Mouse (Mus musculus): ENCODE measurements around the gene Mmp2. TPM values are rescaled to one million over a fixed set of nuclear protein-coding genes. Genes with fewer than 3 reads are reported as not detected.

Mmp2 gene
- total and polyA plus RNA-seq, 3 experiments = not detected

DNA sequence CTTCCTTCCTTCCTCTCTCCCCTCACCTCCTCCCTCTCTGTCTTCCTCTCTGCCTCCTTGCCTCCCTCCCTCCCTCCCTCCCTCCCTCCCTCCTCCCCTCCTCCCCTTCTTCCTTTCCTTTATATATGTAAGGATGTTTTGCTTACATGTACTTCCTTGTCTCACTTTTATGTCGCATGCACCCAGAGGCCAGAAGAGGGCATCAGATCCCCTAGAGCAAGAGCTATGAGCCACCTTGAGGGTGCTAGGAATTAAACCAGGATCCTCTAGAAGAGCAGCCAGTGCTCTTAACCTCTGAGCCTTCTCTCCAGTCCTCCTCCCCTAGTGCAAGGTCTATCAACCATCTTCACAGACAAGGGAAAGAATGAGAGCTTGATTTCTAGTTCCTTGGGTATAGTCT, 69.0 kb downstream of the Mmp2 start:
- Histone ChIP-seq H3K9ac (ENCODE audit: insufficient read depth, low read depth) (no peak overlapping the region), H3K4me1 (ENCODE audit: control insufficient read depth in 1 of 2, insufficient read depth in 2 of 2) (no peaks in the 10 kb centered on the region), H3K36me3 (replicated peaks in 1 of 2; ENCODE audit: control insufficient read depth in 1 of 2, insufficient read depth in 1 of 2, low read length in 1 of 2) (no peaks in the 10 kb centered on the region), H3K27ac (ENCODE audit: insufficient read depth, low read depth) (no peak overlapping the region), H3K79me2 (replicated peaks; ENCODE audit: control insufficient read depth, extremely low read depth, insufficient read depth, poor library complexity, severe bottlenecking) (no peaks in the 10 kb centered on the region), H3K4me3 (replicated peaks in 1 of 3; ENCODE audit: low read depth in 2 of 3, low read length in 2 of 3, poor library complexity in 1 of 3) (no peak overlapping the region), H3K9me3 (replicated peaks; ENCODE audit: low read length) (peaks cover 61% of the 10 kb centered on the region), H3K4me2 (ENCODE audit: insufficient read depth, low read depth, poor library complexity, severe bottlenecking) (no peak overlapping the region), H3K27me3 (replicated peaks) (no peaks in the 10 kb centered on the region)
- DNase-seq (ENCODE audit: extremely low read depth) = no peak
- TF ChIP-seq RAD21 (IDR thresholded peaks at IDR 0.05; ENCODE audit: low read depth, low read length) = no peak
- in situ Hi-C loops (cut with MboI; ENCODE audit: low pct_ligation_motif_present, low pct_unique_long_range_greater_than_20kb, low sequenced_read_pairs) = no loop called here
- dilution Hi-C loops (cut with MboI; ENCODE audit: extremely low pct_ligation_motif_present, extremely low pct_unique_long_range_greater_than_20kb, low sequenced_read_pairs) = no loop called here

GRCm38 (mm10) chr8:92896611-92897010, 69.5 kb downstream of the Mmp2 start:
- H3K27me3 ChIP-seq (replicated peaks) = no peaks in the 10 kb centered on the region
- peaks cover 64% of the 10 kb centered on the region for H3K9me3 ChIP-seq (replicated peaks; ENCODE audit: low read length)
- no peak overlapping the region for H3K4me2 ChIP-seq (ENCODE audit: insufficient read depth, low read depth, poor library complexity, severe bottlenecking)
- in situ Hi-C loops (cut with MboI; ENCODE audit: low pct_ligation_motif_present, low pct_unique_long_range_greater_than_20kb, low sequenced_read_pairs) = no loop called here
- TF ChIP-seq E2F4 (IDR thresholded peaks at IDR 0.05; ENCODE audit: insufficient replicate concordance, low read depth, low read length) (no peak), PAX5 (IDR thresholded peaks at IDR 0.05; ENCODE audit: low read length) (no peak), POLR2A (IDR thresholded peaks at IDR 0.05; ENCODE audit: low read depth, low read length) (no peak), MAFK (IDR thresholded peaks at IDR 0.05; ENCODE audit: insufficient replicate concordance, low read length) (no peak), MYC (IDR thresholded peaks at IDR 0.05; ENCODE audit: low read depth, low read length) (no peak), RCOR1 (conservative IDR thresholded peaks at IDR 0.05; ENCODE audit: low read depth, low read length) (no peak), IRF4 (IDR thresholded peaks at IDR 0.05; ENCODE audit: low read depth, low read length) (no peak), ZNF384 (IDR thresholded peaks at IDR 0.05; ENCODE audit: low read depth, low read length) (no peak), MXI1 (IDR thresholded peaks at IDR 0.05; ENCODE audit: low read depth, low read length) (no peak), USF1 (IDR thresholded peaks at IDR 0.05; ENCODE audit: low read depth, low read length) (no peak), MAX (IDR thresholded peaks at IDR 0.05; ENCODE audit: low read length) (no peak), UBTF (IDR thresholded peaks at IDR 0.05; ENCODE audit: low read depth, low read length) (no peak), JUN (IDR thresholded peaks at IDR 0.05; ENCODE audit: insufficient read depth, low read depth, low read length) (no peak), MAZ (IDR thresholded peaks at IDR 0.05; ENCODE audit: low read depth, low read length) (no peak), ZC3H11A (IDR thresholded peaks at IDR 0.05; ENCODE audit: low read depth, low read length) (no peak), CHD2 (IDR thresholded peaks at IDR 0.05; ENCODE audit: low read length) (no peak), GABPA (IDR thresholded peaks at IDR 0.05; ENCODE audit: insufficient replicate concordance, low read depth, low read length) (no peak), MEF2A (IDR thresholded peaks at IDR 0.05; ENCODE audit: borderline replicate concordance, low read depth, low read length) (no peak), ELF1 (IDR thresholded peaks at IDR 0.05; ENCODE audit: low read depth, low read length) (no peak)
- H3K4me3 ChIP-seq (replicated peaks in 1 of 3; ENCODE audit: low read depth in 2 of 3, low read length in 2 of 3, poor library complexity in 1 of 3) = no peak overlapping the region
- no peaks in the 10 kb centered on the region for H3K36me3 ChIP-seq (replicated peaks in 1 of 2; ENCODE audit: control insufficient read depth in 1 of 2, insufficient read depth in 1 of 2, low read length in 1 of 2)
- no peak overlapping the region for H3K27ac ChIP-seq (ENCODE audit: insufficient read depth, low read depth)
- H3K4me1 ChIP-seq (ENCODE audit: control insufficient read depth in 1 of 2, insufficient read depth in 2 of 2) = no peaks in the 10 kb centered on the region
- no peak overlapping the region for H3K9ac ChIP-seq (ENCODE audit: insufficient read depth, low read depth)
- H3K79me2 ChIP-seq (replicated peaks; ENCODE audit: control insufficient read depth, extremely low read depth, insufficient read depth, poor library complexity, severe bottlenecking) = no peaks in the 10 kb centered on the region
- dilution Hi-C loops (cut with MboI; ENCODE audit: extremely low pct_ligation_motif_present, extremely low pct_unique_long_range_greater_than_20kb, low sequenced_read_pairs) = no loop called here
- no peak for DNase-seq (ENCODE audit: extremely low read depth)

Data from CH12.LX (cell line).